Mouse (Mus musculus) G1E (cell line): ENCODE measurements around the gene Nat8f2.
"Not testable (repeated sequence)": the region's sequence is repeated elsewhere in the genome, so short reads cannot be mapped to it uniquely, and the experiment has no call there.

Source experiments
- CTCF ChIP-seq: IDR thresholded peaks from 2 replicates; pipeline ENCODE4 v1.5.1; 2012; ENCODE audit warnings: low read depth, low read length, inconsistent platforms, mixed read lengths
- GATA1 ChIP-seq: IDR thresholded peaks from 2 replicates; pipeline ENCODE4 v1.6.1; 2012; ENCODE audit warnings: borderline replicate concordance, low read length, inconsistent platforms, mixed read lengths
- GATA2 ChIP-seq: IDR thresholded peaks from 2 replicates; pipeline ENCODE4 v1.6.1; 2012; ENCODE audit warnings: low read depth, low read length, inconsistent platforms, borderline replicate concordance

DNA sequence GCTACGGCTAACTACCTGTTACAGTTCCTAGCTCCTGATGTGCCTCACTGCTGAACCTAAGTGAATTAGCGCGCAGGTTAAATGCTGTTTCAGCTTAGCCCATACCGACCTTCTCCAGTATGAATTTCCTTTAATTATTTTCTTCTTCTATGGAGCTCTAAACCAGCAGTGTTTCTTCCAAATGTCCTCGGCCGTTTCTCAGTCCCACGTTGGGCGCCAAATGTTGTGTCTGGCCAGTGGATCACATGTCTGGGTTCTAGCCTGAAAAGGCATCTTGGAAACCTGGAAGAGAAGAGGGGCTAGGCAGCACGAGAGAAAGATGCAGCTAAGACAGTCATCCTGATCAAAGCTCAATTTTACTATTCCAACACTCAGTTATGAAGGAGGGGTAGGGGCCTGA lies 14.3 kb upstream of the Nat8f2 start:
- not testable (repeated sequence) for TF ChIP-seq CTCF, GATA1, GATA2
